Mouse (Mus musculus) midbrain, postnatal 0 days (tissue): ENCODE measurements at regions not wholly inside any gene's neighbourhood (a gene's known extent, or its start where the extent isn't known, plus 50 kb on each side); places are given as distances from the start of the nearest gene placed in this dataset.

ENCODE experiments used
- ATAC-seq: fragments of 200-750 bp; cut with Nextera tagmentation; 2 replicates; pipeline ENCODE4 v1.8.0; 2017; ENCODE audit warnings: moderate number of reproducible peaks, mild to moderate bottlenecking, moderate TSS enrichment, moderate library complexity; ENCODE audit not compliant: low FRiP score
- DNase-seq: peaks from one replicate; pipeline ENCODE4 v3.0.0-alpha.2; 2015; ENCODE audit warnings: low spot score
- H3K27ac ChIP-seq: fragments of 300-500 bp; sonication (generic); 2 replicates; pipeline ENCODE4 v1.5.1; 2014; ENCODE audit warnings: low read depth, mild to moderate bottlenecking, low read length, mixed read lengths
- H3K27me3 ChIP-seq: fragments of 300-500 bp; sonication (generic); 2 replicates; pipeline ENCODE4 v1.6.1; 2014; ENCODE audit warnings: low read length, control low read depth, mixed read lengths; ENCODE audit not compliant: insufficient read depth
- H3K36me3 ChIP-seq: fragments of 300-500 bp; sonication (generic); 2 replicates; pipeline ENCODE4 v1.6.1; 2014; ENCODE audit warnings: low read length, control low read depth, mixed read lengths; ENCODE audit not compliant: insufficient read depth
- H3K4me1 ChIP-seq: fragments of 300-500 bp; sonication (generic); 2 replicates; pipeline ENCODE4 v1.6.1; 2014; ENCODE audit warnings: mild to moderate bottlenecking, control low read depth, antibody characterized with exemption, low read length, mixed read lengths; ENCODE audit not compliant: insufficient read depth
- H3K4me2 ChIP-seq: fragments of 300-500 bp; sonication (generic); 2 replicates; pipeline ENCODE4 v1.6.1; 2014; ENCODE audit warnings: low read depth, mild to moderate bottlenecking, low read length, mixed read lengths; ENCODE audit not compliant: poor library complexity, severe bottlenecking
- H3K4me3 ChIP-seq: fragments of 300-500 bp; sonication (generic); 2 replicates; pipeline ENCODE4 v1.5.1; 2014; ENCODE audit warnings: low read depth, mild to moderate bottlenecking, low read length, moderate library complexity
- H3K9ac ChIP-seq: fragments of 300-500 bp; sonication (generic); replicated peaks from 2 replicates; pipeline ENCODE4 v1.6.1; 2014; ENCODE audit warnings: mild to moderate bottlenecking, low read length, moderate library complexity, mixed read lengths; ENCODE audit not compliant: poor library complexity, severe bottlenecking
- H3K9me3 ChIP-seq: fragments of 300-500 bp; sonication (generic); 2 replicates; pipeline ENCODE4 v1.6.1; 2016; ENCODE audit warnings: low read length, control low read depth
- CTCF ChIP-seq: IDR thresholded peaks from 2 replicates; pipeline ENCODE4 v1.5.1; 2016; ENCODE audit warnings: antibody characterized with exemption, mild to moderate bottlenecking
- WGBS: fragments of 180-500 bp; shearing (Covaris S2); extraction: QIAGEN DNeasy Blood & Tissue Kit; methylation state at CpG from one replicate; pipeline ENCODE4 v1.1.7; 2014; 5-methylcytosine and 5-hydroxymethylcytosine counted together

GRCm38 (mm10) chr2:169234368-169235070 is 279.1 kb upstream of the Zfp64 start:
- DNase-seq (no peak), ATAC-seq (no peak)
- H3K36me3 ChIP-seq: no peaks in the 10 kb centered on the region
- H3K9me3 ChIP-seq: no peaks in the 10 kb centered on the region
- H3K27ac ChIP-seq: no peak overlapping the region
- no peak for TF ChIP-seq CTCF
- H3K9ac ChIP-seq: no peak overlapping the region
- WGBS: 93% methylated on average over 11 of the region's 11 CpGs
- H3K4me1 ChIP-seq: no peaks in the 10 kb centered on the region
- H3K27me3 ChIP-seq: no peaks in the 10 kb centered on the region
- H3K4me3 ChIP-seq: no peak overlapping the region
- no peak overlapping the region for H3K4me2 ChIP-seq

GRCm38 (mm10) chr2:169233151-169234123 is 278.1 kb upstream of the Zfp64 start:
- H3K27ac ChIP-seq: no peak overlapping the region
- no peak for TF ChIP-seq CTCF
- WGBS: 82% methylated on average over 14 of the region's 14 CpGs
- no peaks in the 10 kb centered on the region for H3K9me3 ChIP-seq
- no peaks in the 10 kb centered on the region for H3K27me3 ChIP-seq
- H3K9ac ChIP-seq: no peak overlapping the region
- DNase-seq (no peak), ATAC-seq (no peak)
- no peaks in the 10 kb centered on the region for H3K36me3 ChIP-seq
- no peak overlapping the region for H3K4me3 ChIP-seq
- no peaks in the 10 kb centered on the region for H3K4me1 ChIP-seq
- H3K4me2 ChIP-seq: no peak overlapping the region

GRCm38 (mm10) chr2:169222264-169222663 is 266.9 kb upstream of the Zfp64 start:
- Histone ChIP-seq H3K4me2 (no peak overlapping the region), H3K4me1 (no peaks in the 10 kb centered on the region), H3K9ac (no peak overlapping the region), H3K27ac (no peak overlapping the region), H3K4me3 (no peak overlapping the region), H3K27me3 (no peaks in the 10 kb centered on the region), H3K9me3 (no peaks in the 10 kb centered on the region), H3K36me3 (no peaks in the 10 kb centered on the region)
- 81% methylated on average over 8 of the region's 8 CpGs for WGBS
- no peak for DNase-seq
- TF ChIP-seq CTCF: no peak
- no peak for ATAC-seq

GRCm38 (mm10) chr2:169221141-169221540 is 265.8 kb upstream of the Zfp64 start:
- Histone ChIP-seq H3K4me2 (no peak overlapping the region), H3K27ac (no peak overlapping the region), H3K4me3 (no peak overlapping the region), H3K9ac (no peak overlapping the region), H3K27me3 (no peaks in the 10 kb centered on the region), H3K9me3 (no peaks in the 10 kb centered on the region), H3K36me3 (no peaks in the 10 kb centered on the region), H3K4me1 (no peaks in the 10 kb centered on the region)
- TF ChIP-seq CTCF: no peak
- 79% methylated on average over 7 of the region's 7 CpGs for WGBS
- DNase-seq (no peak), ATAC-seq (no peak)

GRCm38 (mm10) chr2:169215546-169216043 is 260.2 kb upstream of the Zfp64 start:
- H3K27me3 ChIP-seq: no peaks in the 10 kb centered on the region
- no peak overlapping the region for H3K9ac ChIP-seq
- H3K36me3 ChIP-seq: no peaks in the 10 kb centered on the region
- no peaks in the 10 kb centered on the region for H3K9me3 ChIP-seq
- H3K4me2 ChIP-seq: no peak overlapping the region
- H3K4me1 ChIP-seq: no peaks in the 10 kb centered on the region
- ATAC-seq (no peak), DNase-seq (peak; percentile 12)
- no peak overlapping the region for H3K27ac ChIP-seq
- H3K4me3 ChIP-seq: no peak overlapping the region
- TF ChIP-seq CTCF: no peak
- WGBS: 39% methylated on average over 18 of the region's 18 CpGs

GRCm38 (mm10) chr2:169214396-169214795 is 259.0 kb upstream of the Zfp64 start:
- H3K36me3 ChIP-seq: no peaks in the 10 kb centered on the region
- no peaks in the 10 kb centered on the region for H3K9me3 ChIP-seq
- no peak overlapping the region for H3K27ac ChIP-seq
- H3K4me2 ChIP-seq: no peak overlapping the region
- DNase-seq: no peak
- H3K4me3 ChIP-seq: no peak overlapping the region
- H3K27me3 ChIP-seq: no peaks in the 10 kb centered on the region
- TF ChIP-seq CTCF: no peak
- no peaks in the 10 kb centered on the region for H3K4me1 ChIP-seq
- H3K9ac ChIP-seq: no peak overlapping the region
- WGBS: 88% methylated on average over 1 of the region's 1 CpGs
- no peak for ATAC-seq
